Mouse (Mus musculus): ENCODE results near the gene Ifna7. TPM values are rescaled to one million over a fixed set of nuclear protein-coding genes. Genes with fewer than 3 reads are reported as not detected.
"Not testable (repeated sequence)": the region's sequence is repeated elsewhere in the genome, so short reads cannot be mapped to it uniquely, and the experiment has no call there.

Gene Ifna7
- polyA plus RNA-seq (2012; ENCODE audit: insufficient read depth, insufficient read length, missing spikeins): not detected in 2 replicates

GRCm38 (mm10) chr4:88815928-88816327 lies at the start of gene Ifna7:
Ifna7 (plus strand) TSS chr4:88816228.
- TF ChIP-seq CTCF (IDR thresholded peaks at IDR 0.05; ENCODE audit: low read depth, low read length) (no peak), POLR2A (IDR thresholded peaks at IDR 0.05; ENCODE audit: borderline replicate concordance, low read depth, low read length) (no peak)
- no peak within 1 kb of the TSS for H3K4me3 ChIP-seq (ENCODE audit: insufficient read depth, low read length)
- H3K4me1 ChIP-seq (ENCODE audit: control insufficient read depth, insufficient read depth, low read length): no peaks in the 10 kb centered on the region
- no peak within 1 kb of the TSS for H3K27ac ChIP-seq (ENCODE audit: insufficient read depth, low read depth, low read length)

GRCm38 (mm10) chr4:88773534-88773933 lies 42.5 kb upstream of the Ifna7 start, which contains the start of gene Gm13290:
Gm13290 (plus strand) TSS chr4:88773834.
- H3K4me3 ChIP-seq (ENCODE audit: insufficient read depth, low read length); H3K4me1 ChIP-seq (ENCODE audit: control insufficient read depth, insufficient read depth, low read length); H3K27ac ChIP-seq (ENCODE audit: insufficient read depth, low read depth, low read length): not testable (repeated sequence)

DNA sequence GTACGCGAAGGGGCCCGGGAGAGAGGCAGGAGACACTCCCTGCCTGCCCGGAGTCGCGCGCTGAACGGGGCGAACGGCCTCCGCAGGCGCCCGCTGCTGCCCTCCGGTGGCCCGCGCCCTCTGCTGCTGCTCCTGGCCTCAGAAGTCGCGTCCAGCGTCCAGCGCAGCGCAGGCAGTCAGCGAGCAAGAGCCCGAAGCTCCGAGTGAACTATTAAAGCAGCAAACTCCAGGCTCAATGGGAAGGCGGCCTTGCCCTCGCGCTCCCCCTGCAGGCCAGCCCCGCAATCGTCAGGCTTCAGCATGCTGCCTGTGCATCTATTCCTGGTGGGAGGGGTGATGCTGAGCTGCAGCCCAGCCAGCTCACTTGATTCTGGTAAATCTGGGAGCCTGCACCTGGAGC lies 39.4 kb upstream of the Ifna7 start, which contains the start of gene Gm13289:
Gene Gm13289 (plus strand): TSS at position 301 of the 400 bp plus-strand sequence.
- H3K4me3 ChIP-seq (ENCODE audit: insufficient read depth, low read length); H3K4me1 ChIP-seq (ENCODE audit: control insufficient read depth, insufficient read depth, low read length); H3K27ac ChIP-seq (ENCODE audit: insufficient read depth, low read depth, low read length): not testable (repeated sequence)

GRCm38 (mm10) chr4:88779550-88779949 lies 36.5 kb upstream of the Ifna7 start, which contains the start of gene Gm13272:
Gm13272 (plus strand) TSS chr4:88779850.
- not testable (repeated sequence) for H3K4me3 ChIP-seq (ENCODE audit: insufficient read depth, low read length); H3K27ac ChIP-seq (ENCODE audit: insufficient read depth, low read depth, low read length); H3K4me1 ChIP-seq (ENCODE audit: control insufficient read depth, insufficient read depth, low read length)

DNA sequence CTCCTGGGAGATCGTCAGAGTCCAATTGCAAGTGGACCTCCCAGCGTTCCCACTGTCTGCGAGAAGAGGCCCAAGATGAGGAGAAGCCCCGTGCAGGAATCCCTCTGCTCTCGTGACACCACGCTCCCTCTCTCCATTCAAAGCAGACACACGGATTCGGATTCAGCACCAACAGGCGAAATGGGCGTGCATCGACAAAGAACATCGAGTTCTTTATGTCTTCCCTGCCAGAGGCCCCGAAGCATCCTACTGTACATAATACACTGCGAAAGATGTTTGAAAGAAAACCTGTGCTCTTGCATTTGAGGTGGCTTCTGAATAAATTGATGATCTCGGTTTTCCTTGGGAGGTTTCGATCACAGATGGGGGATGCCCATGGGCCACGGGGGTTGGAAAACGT lies 35.7 kb upstream of the Ifna7 start:
- H3K27ac ChIP-seq (ENCODE audit: insufficient read depth, low read depth, low read length); H3K4me1 ChIP-seq (ENCODE audit: control insufficient read depth, insufficient read depth, low read length); H3K4me3 ChIP-seq (ENCODE audit: insufficient read depth, low read length): not testable (repeated sequence)

- H3K27ac ChIP-seq (ENCODE audit: insufficient read depth, low read depth, low read length); H3K4me1 ChIP-seq (ENCODE audit: control insufficient read depth, insufficient read depth, low read length): not testable (repeated sequence)
- H3K4me3 ChIP-seq (ENCODE audit: insufficient read depth, low read length): peak within 1 kb of the TSS; percentile 44
Measured at GRCm38 (mm10) chr4:88781831-88782230, 34.2 kb upstream of the Ifna7 start, which contains the start of gene Ifnz. Ifnz (plus strand) TSS chr4:88782131.

- not testable (repeated sequence) for H3K27ac ChIP-seq (ENCODE audit: insufficient read depth, low read depth, low read length); H3K4me1 ChIP-seq (ENCODE audit: control insufficient read depth, insufficient read depth, low read length)
- H3K4me3 ChIP-seq (ENCODE audit: insufficient read depth, low read length): peak overlapping the region; percentile 44
Measured at GRCm38 (mm10) chr4:88782335-88782734, 33.7 kb upstream of the Ifna7 start.

DNA sequence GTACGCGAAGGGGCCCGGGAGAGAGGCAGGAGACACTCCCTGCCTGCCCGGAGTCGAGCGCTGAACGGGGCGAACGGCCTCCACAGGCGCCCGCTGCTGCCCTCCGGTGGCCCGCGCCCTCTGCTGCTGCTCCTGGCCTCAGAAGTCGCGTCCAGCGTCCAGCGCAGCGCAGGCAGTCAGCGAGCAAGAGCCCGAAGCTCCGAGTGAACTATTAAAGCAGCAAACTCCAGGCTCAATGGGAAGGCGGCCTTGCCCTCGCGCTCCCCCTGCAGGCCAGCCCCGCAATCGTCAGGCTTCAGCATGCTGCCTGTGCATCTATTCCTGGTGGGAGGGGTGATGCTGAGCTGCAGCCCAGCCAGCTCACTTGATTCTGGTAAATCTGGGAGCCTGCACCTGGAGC lies 30.6 kb upstream of the Ifna7 start, which contains the start of gene Gm13276:
Gene Gm13276 (plus strand): TSS at position 301 of the 400 bp plus-strand sequence.
- not testable (repeated sequence) for H3K4me1 ChIP-seq (ENCODE audit: control insufficient read depth, insufficient read depth, low read length); H3K4me3 ChIP-seq (ENCODE audit: insufficient read depth, low read length); H3K27ac ChIP-seq (ENCODE audit: insufficient read depth, low read depth, low read length)

- H3K4me3 ChIP-seq (ENCODE audit: insufficient read depth, low read length); H3K27ac ChIP-seq (ENCODE audit: insufficient read depth, low read depth, low read length); H3K4me1 ChIP-seq (ENCODE audit: control insufficient read depth, insufficient read depth, low read length): not testable (repeated sequence)
Measured at GRCm38 (mm10) chr4:88788402-88788801, 27.6 kb upstream of the Ifna7 start, which contains the start of gene Gm13277. Gm13277 (plus strand) TSS chr4:88788632.

DNA sequence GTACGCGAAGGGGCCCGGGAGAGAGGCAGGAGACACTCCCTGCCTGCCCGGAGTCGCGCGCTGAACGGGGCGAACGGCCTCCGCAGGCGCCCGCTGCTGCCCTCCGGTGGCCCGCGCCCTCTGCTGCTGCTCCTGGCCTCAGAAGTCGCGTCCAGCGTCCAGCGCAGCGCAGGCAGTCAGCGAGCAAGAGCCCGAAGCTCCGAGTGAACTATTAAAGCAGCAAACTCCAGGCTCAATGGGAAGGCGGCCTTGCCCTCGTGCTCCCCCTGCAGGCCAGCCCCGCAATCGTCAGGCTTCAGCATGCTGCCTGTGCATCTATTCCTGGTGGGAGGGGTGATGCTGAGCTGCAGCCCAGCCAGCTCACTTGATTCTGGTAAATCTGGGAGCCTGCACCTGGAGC lies 24.8 kb upstream of the Ifna7 start, which contains the start of gene Gm13278:
Gene Gm13278 (plus strand): TSS at position 301 of the 400 bp plus-strand sequence.
- not testable (repeated sequence) for H3K4me3 ChIP-seq (ENCODE audit: insufficient read depth, low read length); H3K27ac ChIP-seq (ENCODE audit: insufficient read depth, low read depth, low read length); H3K4me1 ChIP-seq (ENCODE audit: control insufficient read depth, insufficient read depth, low read length)

- H3K4me3 ChIP-seq (ENCODE audit: insufficient read depth, low read length); H3K27ac ChIP-seq (ENCODE audit: insufficient read depth, low read depth, low read length): not testable (repeated sequence)
Measured at GRCm38 (mm10) chr4:88793936-88794675, 21.9 kb upstream of the Ifna7 start, which contains the start of gene Gm13275. Gm13275 (plus strand) TSS chr4:88794487.

DNA sequence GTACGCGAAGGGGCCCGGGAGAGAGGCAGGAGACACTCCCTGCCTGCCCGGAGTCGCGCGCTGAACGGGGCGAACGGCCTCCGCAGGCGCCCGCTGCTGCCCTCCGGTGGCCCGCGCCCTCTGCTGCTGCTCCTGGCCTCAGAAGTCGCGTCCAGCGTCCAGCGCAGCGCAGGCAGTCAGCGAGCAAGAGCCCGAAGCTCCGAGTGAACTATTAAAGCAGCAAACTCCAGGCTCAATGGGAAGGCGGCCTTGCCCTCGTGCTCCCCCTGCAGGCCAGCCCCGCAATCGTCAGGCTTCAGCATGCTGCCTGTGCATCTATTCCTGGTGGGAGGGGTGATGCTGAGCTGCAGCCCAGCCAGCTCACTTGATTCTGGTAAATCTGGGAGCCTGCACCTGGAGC lies 18.9 kb upstream of the Ifna7 start, which contains the start of gene Gm13279:
Gene Gm13279 (plus strand): TSS at position 301 of the 400 bp plus-strand sequence.
- H3K4me3 ChIP-seq (ENCODE audit: insufficient read depth, low read length); H3K27ac ChIP-seq (ENCODE audit: insufficient read depth, low read depth, low read length); H3K4me1 ChIP-seq (ENCODE audit: control insufficient read depth, insufficient read depth, low read length): not testable (repeated sequence)

More at GRCm38 (mm10) chr4:88793936-88794675, 21.9 kb upstream of the Ifna7 start, which contains the start of gene Gm13275:
- H3K4me1 ChIP-seq (ENCODE audit: control insufficient read depth, insufficient read depth, low read length): not testable (repeated sequence)

GRCm38 (mm10) chr4:88799365-88799764 lies 16.7 kb upstream of the Ifna7 start, which contains the start of gene Gm13285:
Gm13285 (plus strand) TSS chr4:88799665.
- H3K4me3 ChIP-seq (ENCODE audit: insufficient read depth, low read length); H3K4me1 ChIP-seq (ENCODE audit: control insufficient read depth, insufficient read depth, low read length); H3K27ac ChIP-seq (ENCODE audit: insufficient read depth, low read depth, low read length): not testable (repeated sequence)

DNA sequence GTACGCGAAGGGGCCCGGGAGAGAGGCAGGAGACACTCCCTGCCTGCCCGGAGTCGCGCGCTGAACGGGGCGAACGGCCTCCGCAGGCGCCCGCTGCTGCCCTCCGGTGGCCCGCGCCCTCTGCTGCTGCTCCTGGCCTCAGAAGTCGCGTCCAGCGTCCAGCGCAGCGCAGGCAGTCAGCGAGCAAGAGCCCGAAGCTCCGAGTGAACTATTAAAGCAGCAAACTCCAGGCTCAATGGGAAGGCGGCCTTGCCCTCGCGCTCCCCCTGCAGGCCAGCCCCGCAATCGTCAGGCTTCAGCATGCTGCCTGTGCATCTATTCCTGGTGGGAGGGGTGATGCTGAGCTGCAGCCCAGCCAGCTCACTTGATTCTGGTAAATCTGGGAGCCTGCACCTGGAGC lies 13.1 kb upstream of the Ifna7 start, which contains the start of gene Gm13287:
Gene Gm13287 (plus strand): TSS at position 301 of the 400 bp plus-strand sequence.
- H3K4me1 ChIP-seq (ENCODE audit: control insufficient read depth, insufficient read depth, low read length); H3K27ac ChIP-seq (ENCODE audit: insufficient read depth, low read depth, low read length): not testable (repeated sequence)
- H3K4me3 ChIP-seq (ENCODE audit: insufficient read depth, low read length): peak within 1 kb of the TSS; percentile 17; the same call in 1 of the 2 replicates

DNA sequence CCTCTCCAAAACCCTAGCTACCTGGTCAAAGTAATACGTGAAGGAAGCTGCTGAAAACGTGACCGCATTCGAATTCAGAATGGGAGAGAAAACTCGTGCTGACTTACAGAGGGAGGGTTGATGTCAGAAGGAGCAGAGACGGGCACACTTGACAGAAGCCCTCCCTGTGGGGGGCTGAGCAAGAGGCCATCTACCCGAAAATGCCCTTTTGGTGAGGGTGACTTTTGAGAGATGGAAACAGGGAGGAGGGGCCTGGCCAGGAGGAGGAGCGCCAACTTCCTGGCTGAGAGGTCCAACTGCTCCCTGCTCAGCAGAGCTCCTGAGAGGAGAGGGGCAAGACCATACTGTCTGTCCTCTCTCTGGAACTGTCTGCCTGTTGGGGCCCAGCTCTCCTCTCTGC lies 10.8 kb upstream of the Ifna7 start, which contains the start of gene Gm13288:
Gene Gm13288 (plus strand): TSS at position 301 of the 400 bp plus-strand sequence.
- H3K4me1 ChIP-seq (ENCODE audit: control insufficient read depth, insufficient read depth, low read length); H3K27ac ChIP-seq (ENCODE audit: insufficient read depth, low read depth, low read length): not testable (repeated sequence)
- H3K4me3 ChIP-seq (ENCODE audit: insufficient read depth, low read length): 0 out of 2 replicates have a peak within 1 kb of the TSS, but pooled peaks have one; percentile 14

All from bone marrow macrophage, adult 2 months (primary cell).